Mouse (Mus musculus) ES-Bruce4 (cell line): Measurements from ENCODE around the gene Ndel1. TPM values are rescaled to one million over a fixed set of nuclear protein-coding genes. Genes with fewer than 3 reads are reported as not detected.

ENCODE experiments used
- H3K27ac ChIP-seq: 2 replicates; pipeline ENCODE4 v1.5.1; 2012; ENCODE audit warnings: low read length, inconsistent platforms; ENCODE audit not compliant: insufficient read depth
- H3K27me3 ChIP-seq: 2 replicates; pipeline ENCODE4 v1.6.1; 2012; ENCODE audit warnings: mild to moderate bottlenecking, low read length, inconsistent platforms; ENCODE audit not compliant: control insufficient read depth, poor library complexity, insufficient read depth, severe bottlenecking
- H3K36me3 ChIP-seq: 2 replicates; pipeline ENCODE4 v1.6.1; 2012; ENCODE audit warnings: inconsistent platforms, mild to moderate bottlenecking, low read length, moderate library complexity; ENCODE audit not compliant: control insufficient read depth, poor library complexity, insufficient read depth, severe bottlenecking
- H3K4me1 ChIP-seq: one replicate; pipeline ENCODE4 v1.8.1; 2011; ENCODE audit warnings: low read length; ENCODE audit not compliant: control insufficient read depth, insufficient read depth
- H3K4me3 ChIP-seq: 2 replicates; pipeline ENCODE4 v1.5.1; 2011; ENCODE audit warnings: low read depth, mild to moderate bottlenecking, low read length
- H3K9ac ChIP-seq: 2 replicates; pipeline ENCODE4 v1.6.1; 2012; ENCODE audit warnings: low read depth, mild to moderate bottlenecking, inconsistent platforms; ENCODE audit not compliant: poor library complexity, severe bottlenecking
- H3K9me3 ChIP-seq: replicated peaks from 2 replicates; pipeline ENCODE4 v1.6.1; 2012; ENCODE audit warnings: mild to moderate bottlenecking, low read length, inconsistent platforms; ENCODE audit not compliant: control insufficient read depth, poor library complexity, insufficient read depth, severe bottlenecking
- CTCF ChIP-seq: IDR thresholded peaks from one replicate; pipeline ENCODE4 v1.8.1; 2011; ENCODE audit warnings: low read depth, low read length
- EP300 ChIP-seq: IDR thresholded peaks from 2 replicates; pipeline ENCODE4 v1.6.1; 2011; ENCODE audit warnings: low read depth, low read length; ENCODE audit not compliant: insufficient read depth
- POLR2A ChIP-seq: IDR thresholded peaks from one replicate; pipeline ENCODE4 v1.8.1; 2011; ENCODE audit warnings: low read length; ENCODE audit not compliant: insufficient read depth
- polyA plus RNA-seq: library from polyadenylated mRNA; stranded (reverse); fragments of >200 nt; gene quantifications from 2 replicates; pipeline ENCODE4 v1.2.4, GENCODE M21; 2011; ENCODE audit warnings: low read depth; ENCODE audit not compliant: missing spikeins, insufficient read depth, insufficient read length

Gene Ndel1
- polyA plus RNA-seq, 1 experiment: 71.7 TPM

GRCm38 (mm10) chr11:68811881-68812577 lies 59.6 kb downstream of the Ndel1 start:
- Histone ChIP-seq H3K27me3 (no peaks in the 10 kb centered on the region), H3K9ac (no peak overlapping the region), H3K36me3 (peaks cover 35% of the 10 kb centered on the region), H3K27ac (no peak overlapping the region), H3K4me3 (peak overlapping the region; percentile 2; the same call in 1 of the 2 replicates), H3K4me1 (peaks cover 3% of the 10 kb centered on the region), H3K9me3 (no peaks in the 10 kb centered on the region)
- TF ChIP-seq POLR2A (no peak), CTCF (no peak), EP300 (no peak)

DNA sequence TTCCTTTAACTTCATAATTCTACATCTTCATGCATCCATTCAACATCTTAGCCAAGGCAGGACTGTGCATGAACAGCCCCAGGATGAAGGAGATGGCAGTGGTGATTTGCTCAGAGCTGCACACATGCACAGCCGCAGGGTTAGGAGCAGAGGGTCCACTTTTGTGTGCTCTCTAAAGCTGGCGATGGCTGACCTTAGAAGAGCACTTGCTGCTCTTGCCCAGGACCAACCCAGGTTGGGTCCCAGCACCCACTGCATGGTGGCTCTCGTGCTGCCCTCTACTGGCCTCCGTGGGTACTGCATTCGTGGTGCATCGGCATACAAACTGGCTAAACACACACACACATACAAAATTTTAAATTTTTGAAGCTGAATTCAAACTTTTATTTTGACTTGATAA lies 63.9 kb downstream of the Ndel1 start:
- Histone ChIP-seq H3K4me1 (peaks cover 3% of the 10 kb centered on the region), H3K27me3 (no peaks in the 10 kb centered on the region), H3K27ac (no peak overlapping the region), H3K4me3 (no peak overlapping the region), H3K9me3 (no peaks in the 10 kb centered on the region), H3K36me3 (peaks cover 43% of the 10 kb centered on the region), H3K9ac (no peak overlapping the region)
- no peak for TF ChIP-seq EP300
- peak; percentile 97 for TF ChIP-seq CTCF

DNA sequence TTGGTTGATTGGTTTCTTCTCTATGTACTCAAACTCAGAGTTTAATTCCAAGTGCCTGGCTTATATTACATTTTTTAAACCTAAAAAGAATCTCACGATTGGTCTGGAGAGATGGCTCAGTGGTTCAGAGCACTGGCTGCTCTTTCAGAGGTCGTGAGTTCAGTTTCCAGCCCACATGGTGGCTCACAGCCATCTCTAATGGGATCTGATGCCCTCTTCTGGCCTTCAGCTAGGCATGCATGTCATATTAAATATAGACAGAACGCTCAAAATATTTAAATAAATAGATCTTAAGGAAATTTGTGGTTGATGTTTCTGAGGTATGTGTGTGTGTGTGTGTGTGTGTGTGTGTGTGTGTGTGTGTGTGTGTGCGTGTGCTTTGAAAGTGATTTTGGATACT lies 66.5 kb downstream of the Ndel1 start:
- H3K36me3 ChIP-seq: peaks cover 59% of the 10 kb centered on the region
- TF ChIP-seq EP300 (no peak), CTCF (peak; percentile 16)
- no peaks in the 10 kb centered on the region for H3K27me3 ChIP-seq
- H3K9me3 ChIP-seq: no peaks in the 10 kb centered on the region
- H3K27ac ChIP-seq: no peak overlapping the region
- no peak overlapping the region for H3K4me3 ChIP-seq
- H3K9ac ChIP-seq: no peak overlapping the region
- H3K4me1 ChIP-seq: no peaks in the 10 kb centered on the region

DNA sequence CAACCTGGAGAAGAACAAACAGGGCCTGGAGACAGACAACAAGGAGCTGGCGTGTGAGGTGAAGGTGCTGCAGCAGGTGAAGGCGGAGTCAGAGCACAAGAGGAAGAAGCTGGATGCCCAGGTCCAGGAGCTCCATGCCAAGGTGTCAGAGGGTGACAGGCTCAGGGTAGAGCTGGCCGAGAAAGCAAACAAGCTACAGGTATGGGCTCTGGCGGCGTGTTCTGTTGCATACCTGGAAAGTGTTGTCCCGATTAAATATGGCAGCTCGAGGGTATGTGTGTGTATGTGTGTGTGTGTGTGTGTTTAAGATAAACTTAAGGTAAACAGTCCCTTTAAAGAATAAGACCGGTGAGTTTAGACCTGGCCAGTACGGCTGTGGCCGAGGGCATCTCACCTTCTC lies 73.4 kb downstream of the Ndel1 start:
- Histone ChIP-seq H3K9ac (no peak overlapping the region), H3K4me3 (no peak overlapping the region), H3K4me1 (no peaks in the 10 kb centered on the region), H3K27me3 (no peaks in the 10 kb centered on the region), H3K9me3 (no peaks in the 10 kb centered on the region), H3K36me3 (peaks cover 37% of the 10 kb centered on the region), H3K27ac (no peak overlapping the region)
- TF ChIP-seq EP300 (no peak), POLR2A (no peak), CTCF (no peak)

DNA sequence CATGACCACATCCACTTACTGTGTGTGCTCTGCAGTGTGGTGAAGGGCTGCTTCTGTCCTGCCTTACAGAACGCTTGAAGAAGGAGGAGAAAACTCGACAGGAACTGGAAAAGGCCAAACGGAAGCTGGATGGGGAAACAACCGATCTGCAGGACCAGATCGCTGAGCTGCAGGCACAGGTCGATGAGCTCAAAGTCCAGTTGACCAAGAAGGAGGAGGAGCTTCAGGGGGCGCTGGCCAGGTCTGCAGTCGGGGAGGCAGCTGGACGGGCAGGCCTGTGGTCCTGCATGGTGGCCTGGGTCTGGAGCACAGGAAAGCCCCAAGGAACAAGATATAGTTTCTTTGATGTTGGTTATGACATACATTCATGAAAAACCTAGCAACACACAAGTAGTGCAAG lies 79.9 kb downstream of the Ndel1 start:
- Histone ChIP-seq H3K36me3 (peaks cover 43% of the 10 kb centered on the region), H3K27me3 (no peaks in the 10 kb centered on the region), H3K9ac (no peak overlapping the region), H3K4me3 (no peak overlapping the region), H3K9me3 (no peaks in the 10 kb centered on the region), H3K4me1 (no peaks in the 10 kb centered on the region), H3K27ac (no peak overlapping the region)
- no peak for TF ChIP-seq POLR2A

GRCm38 (mm10) chr11:68790720-68791119 lies 80.9 kb downstream of the Ndel1 start:
- Histone ChIP-seq H3K4me3 (no peak overlapping the region), H3K27me3 (no peaks in the 10 kb centered on the region), H3K27ac (no peak overlapping the region), H3K36me3 (peaks cover 40% of the 10 kb centered on the region), H3K4me1 (no peaks in the 10 kb centered on the region), H3K9ac (no peak overlapping the region), H3K9me3 (no peaks in the 10 kb centered on the region)
- TF ChIP-seq CTCF (no peak), POLR2A (no peak), EP300 (no peak)

- H3K4me1 ChIP-seq: no peaks in the 10 kb centered on the region
- H3K4me3 ChIP-seq: no peak overlapping the region
- no peaks in the 10 kb centered on the region for H3K9me3 ChIP-seq
- TF ChIP-seq CTCF (no peak), POLR2A (no peak), EP300 (no peak)
- no peak overlapping the region for H3K27ac ChIP-seq
- peaks cover 29% of the 10 kb centered on the region for H3K36me3 ChIP-seq
- H3K27me3 ChIP-seq: no peaks in the 10 kb centered on the region
- no peak overlapping the region for H3K9ac ChIP-seq
Observed at GRCm38 (mm10) chr11:68787222-68787621, 84.4 kb downstream of the Ndel1 start.
